ENCODE assay signal across 28 mouse cellular contexts in genomic region chr11:115147813-115148212, GRCm38 (mm10). TPM values are rescaled to one million over a fixed set of nuclear protein-coding genes. Genes with fewer than 3 reads are reported as not detected.
"Had no signal": no experiment of that assay in that cellular context is flagged by ENCODE, and none has a peak within 500 bp of the region (broad histone marks: within the 10 kb centered on the region; RNA-seq: fewer than 3 reads in every experiment).

No protein-coding gene starts in this region.

- H3K4me3 ChIP-seq: embryonic facial prominence, embryonic 10.5 days; embryonic facial prominence, embryonic 12.5 days; embryonic facial prominence, embryonic 13.5 days; embryonic facial prominence, embryonic 15.5 days; erythroblast, embryonic 14.5 days; forebrain, embryonic 10.5 days; forebrain, embryonic 12.5 days; forebrain, embryonic 13.5 days; forebrain, embryonic 15.5 days; gastrocnemius, adult 2 months; heart, adult 2 months had no signal

- H3K27me3 ChIP-seq: forebrain, embryonic 15.5 days had no signal

- H3K4me2 ChIP-seq: embryonic facial prominence, embryonic 12.5 days; embryonic facial prominence, embryonic 13.5 days; embryonic facial prominence, embryonic 15.5 days; forebrain, embryonic 12.5 days; forebrain, embryonic 13.5 days; forebrain, embryonic 15.5 days had no signal

- DNase-seq: cerebellum, adult 9-10 months; cerebellum, adult 9-11 months; cerebellum, postnatal 10 days; cerebellum, postnatal 14 days; cerebellum, postnatal 25 days; cerebellum, postnatal 36 days; embryo, embryonic 11 days; forebrain, postnatal 0 days; gastrocnemius, adult 2 months; gastrocnemius, postnatal 10 days; gastrocnemius, postnatal 14 days; gastrocnemius, postnatal 25 days; gastrocnemius, postnatal 36 days; heart, adult 11 months; heart, adult 18-20 months; heart, adult 2 months had no signal

- H3K36me3 ChIP-seq: embryonic facial prominence, embryonic 10.5 days; embryonic facial prominence, embryonic 12.5 days; embryonic facial prominence, embryonic 13.5 days; embryonic facial prominence, embryonic 15.5 days; forebrain, embryonic 10.5 days; forebrain, embryonic 12.5 days; forebrain, embryonic 15.5 days had no signal

RNA-seq across cellular contexts. Expression of gene Cd300lf, which starts 14.0 kb away (rescaled TPM):
- polyA plus RNA-seq: embryonic facial prominence, embryonic 10.5 days; embryonic facial prominence, embryonic 11.5 days; erythroblast, embryonic 14.5 days; forebrain, embryonic 11.5 days; forebrain, embryonic 13.5 days; forebrain, embryonic 14.5 days; forebrain, embryonic 15.5 days had no signal
